Mouse (Mus musculus) Muller cell, postnatal 12 days (primary cell): ENCODE measurements around the gene Pnpo.
A peak's percentile ranks its signal among the peaks of the same experiment; 100 is the strongest.

Experiments used
- DNase-seq: peaks from one replicate; pipeline ENCODE4 v3.0.0-alpha.2; 2015; ENCODE audit errors: inconsistent ontology term

The Pnpo gene

DNA sequence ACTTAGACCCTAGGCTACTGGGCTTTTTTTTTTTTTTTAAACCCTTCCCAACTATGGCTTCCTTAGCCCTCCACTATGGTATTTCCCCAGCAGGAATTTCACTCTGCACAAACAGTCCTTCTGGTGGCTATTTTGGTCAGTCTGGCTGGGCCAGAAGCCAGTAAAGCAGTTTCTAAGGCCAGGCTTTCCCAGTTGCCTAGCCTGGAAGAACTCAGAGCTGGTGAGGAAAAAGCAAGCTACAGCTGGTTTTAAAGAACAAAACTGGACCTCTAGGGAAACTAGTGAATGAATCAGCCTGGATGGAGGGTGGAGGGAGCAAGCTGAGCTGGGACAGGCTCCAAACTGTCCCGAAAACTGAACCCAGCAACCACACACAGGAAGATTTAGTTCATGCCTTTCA, 26.0 kb upstream of the Pnpo start:
- peak; percentile 62 for DNase-seq

DNA sequence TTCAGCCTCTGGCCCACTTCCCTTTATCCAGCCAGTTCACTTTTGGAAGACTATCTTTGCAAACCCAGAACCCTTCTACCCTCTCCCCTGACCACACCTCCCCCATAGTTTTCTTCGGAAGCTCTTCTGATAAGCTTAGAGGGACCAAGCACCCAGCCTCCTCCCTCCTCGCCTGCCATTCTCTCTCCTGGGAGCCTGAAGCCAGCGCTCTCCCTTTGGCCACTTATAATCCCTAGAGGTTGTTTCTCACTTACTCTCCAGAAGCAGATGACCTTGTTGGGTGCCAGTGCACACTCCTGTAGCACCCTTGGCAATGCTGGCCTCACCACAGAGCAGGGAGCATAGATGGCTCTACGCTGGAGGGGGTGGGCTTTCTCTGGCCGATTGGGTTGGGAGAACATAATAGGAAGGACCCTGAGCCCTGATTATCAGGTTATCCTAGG, 25.5 kb upstream of the Pnpo start:
- no peak for DNase-seq

DNA sequence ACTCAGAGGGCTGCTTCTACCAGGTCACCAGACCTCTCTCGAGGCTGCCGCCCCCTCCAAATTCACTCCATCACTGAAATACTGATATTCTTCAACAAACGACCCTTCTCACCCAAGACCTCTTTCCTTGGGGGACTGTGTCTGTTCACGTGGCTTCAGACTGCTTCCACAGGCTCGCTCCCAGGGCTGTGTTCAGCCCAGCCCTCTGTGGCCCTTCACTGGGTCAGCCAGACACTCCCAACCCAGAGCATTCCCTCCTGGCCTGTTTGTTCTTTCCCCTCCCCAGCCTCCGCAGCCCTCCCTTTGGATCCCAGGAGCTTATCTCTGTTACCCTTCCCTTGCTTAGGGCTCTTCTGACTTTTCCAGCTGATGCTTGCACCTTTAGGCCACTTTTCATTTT, 24.7 kb upstream of the Pnpo start:
- DNase-seq: no peak

DNA sequence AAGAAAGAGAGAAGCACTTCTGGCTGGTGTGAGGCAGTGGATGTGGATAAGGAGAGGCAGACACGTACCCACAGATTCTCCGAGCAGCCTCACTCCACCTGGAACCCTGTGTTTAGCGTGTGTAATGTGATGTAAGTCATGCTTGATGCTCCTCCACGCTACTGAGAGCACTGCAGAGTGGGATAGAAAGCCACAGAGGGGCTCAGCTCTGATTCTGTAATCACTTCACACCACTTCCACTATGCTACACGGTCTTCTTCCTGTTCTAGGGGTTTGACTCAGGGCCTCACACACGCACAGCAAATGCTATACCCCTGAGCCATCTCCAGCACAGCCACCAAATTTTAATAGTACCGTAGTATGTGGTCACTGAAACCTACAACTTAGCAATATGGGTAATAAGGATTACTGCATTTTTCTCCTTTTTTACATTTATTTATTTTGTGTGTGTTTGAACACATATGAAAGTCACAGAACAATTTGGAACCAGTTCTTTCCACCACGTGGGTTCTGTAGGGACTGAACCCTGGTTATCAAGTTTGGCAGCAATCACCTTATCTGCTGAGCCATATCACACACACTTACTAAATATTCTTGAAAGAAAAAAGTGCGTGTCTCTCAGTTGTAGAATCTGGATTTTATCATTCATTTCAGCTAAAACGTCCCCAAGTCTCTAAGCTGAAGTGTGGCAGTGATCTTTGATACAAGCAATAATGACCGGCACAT, 23.9 kb upstream of the Pnpo start:
- DNase-seq: no peak

DNA sequence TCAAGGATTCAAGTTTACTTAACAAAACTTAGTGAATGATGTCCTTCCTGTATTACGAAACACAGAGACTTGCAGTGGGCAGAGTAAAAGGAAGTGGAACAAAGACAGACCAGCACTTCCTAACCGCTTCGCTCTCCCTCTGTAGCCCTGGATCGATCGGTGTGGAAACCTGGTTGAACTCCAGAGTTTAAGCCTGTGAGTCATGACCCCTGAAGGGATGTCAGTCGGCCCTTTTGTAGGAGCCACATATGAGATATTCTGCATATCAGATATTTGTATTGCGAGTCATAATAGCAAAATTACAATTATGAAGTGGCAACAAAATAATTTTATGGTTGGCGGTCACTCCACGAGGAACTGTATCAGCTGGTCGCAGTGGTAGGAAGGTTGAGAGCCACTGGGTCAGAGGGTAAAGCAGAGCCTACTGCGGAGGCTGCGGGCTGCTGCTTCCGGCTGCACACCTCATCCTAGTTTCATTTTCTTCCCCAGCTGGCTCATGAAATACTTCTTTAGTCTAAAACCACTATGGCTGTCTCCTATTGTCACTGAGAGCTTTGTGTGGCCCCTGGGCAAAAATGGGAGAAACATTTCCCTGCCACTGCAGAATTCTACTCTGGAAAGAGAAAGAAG, 23.2 kb upstream of the Pnpo start:
- DNase-seq: peak; percentile 76

DNA sequence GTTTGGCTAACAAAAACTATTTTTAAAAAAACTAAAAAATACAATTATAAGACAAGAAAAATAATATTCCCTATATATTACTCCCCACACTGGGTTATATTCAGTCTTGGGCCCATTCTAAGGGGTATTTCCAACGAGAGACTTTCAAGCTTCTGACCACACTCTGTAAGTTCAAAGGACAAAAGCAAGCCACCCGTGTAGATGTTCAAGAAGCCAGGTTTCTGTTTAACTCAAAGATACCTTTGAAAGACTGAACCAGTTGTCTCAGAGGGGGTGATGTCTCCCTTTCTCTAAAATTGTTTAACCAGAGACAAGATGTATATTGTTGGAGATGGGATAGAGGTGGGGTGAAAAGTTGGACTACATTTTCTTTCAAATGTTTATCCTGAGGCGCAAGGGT, 22.4 kb upstream of the Pnpo start:
- DNase-seq: no peak

DNA sequence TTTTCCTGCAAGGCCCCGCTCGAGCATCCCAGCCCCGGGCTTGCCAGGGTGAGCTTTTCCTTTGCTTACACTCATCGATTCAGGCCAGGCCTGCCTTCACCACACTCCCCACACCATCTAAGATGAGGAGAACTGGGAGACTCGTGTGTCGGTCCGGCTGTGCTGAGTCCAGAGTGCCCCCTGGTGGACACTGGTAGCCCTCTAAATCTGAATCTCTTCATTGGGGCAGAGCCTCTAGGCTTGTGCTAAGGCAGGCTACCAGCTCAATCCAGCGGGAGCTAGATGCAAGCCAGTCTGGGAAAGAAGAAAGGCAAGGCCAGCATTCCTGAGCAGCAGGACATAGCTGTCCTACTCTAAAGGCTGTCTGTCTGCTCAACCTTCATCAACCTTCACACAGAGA, 19.8 kb upstream of the Pnpo start:
- peak; percentile 83 for DNase-seq

DNA sequence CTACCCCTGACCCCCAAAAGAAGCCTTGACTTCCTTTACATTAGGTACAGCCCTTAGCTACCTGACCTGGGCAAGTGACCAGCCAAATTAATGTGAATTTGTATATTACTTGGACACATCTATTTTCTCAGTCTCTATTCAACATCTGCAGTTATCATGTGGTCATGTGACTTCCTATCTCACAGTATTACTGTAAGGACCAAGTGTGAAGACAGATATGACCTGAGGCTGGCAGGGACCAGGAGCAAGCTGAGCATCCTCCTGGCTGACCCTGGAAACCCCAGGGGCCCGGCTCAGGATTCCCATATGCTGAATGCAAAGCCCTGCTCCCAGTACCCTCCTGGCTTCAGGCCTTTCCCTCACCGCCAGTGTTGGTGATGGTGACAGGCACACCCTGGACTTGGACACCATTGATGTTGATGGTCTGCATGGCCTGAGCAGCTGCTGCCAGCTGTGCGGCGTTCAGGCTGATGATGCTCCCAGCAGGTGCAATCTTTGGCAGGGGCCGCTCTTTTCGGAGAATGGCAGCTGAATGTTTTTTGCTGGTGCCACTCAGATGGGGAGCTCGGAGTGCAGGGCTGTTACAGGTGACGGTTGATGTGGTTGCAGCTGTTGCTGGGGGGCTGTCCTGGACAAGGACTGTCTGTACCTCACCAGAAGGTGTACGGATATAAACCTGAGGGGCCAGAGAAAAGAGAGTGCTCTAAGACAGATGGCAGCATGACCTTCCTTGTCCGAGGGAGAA, 13.4 kb upstream of the Pnpo start:
- no peak for DNase-seq

DNA sequence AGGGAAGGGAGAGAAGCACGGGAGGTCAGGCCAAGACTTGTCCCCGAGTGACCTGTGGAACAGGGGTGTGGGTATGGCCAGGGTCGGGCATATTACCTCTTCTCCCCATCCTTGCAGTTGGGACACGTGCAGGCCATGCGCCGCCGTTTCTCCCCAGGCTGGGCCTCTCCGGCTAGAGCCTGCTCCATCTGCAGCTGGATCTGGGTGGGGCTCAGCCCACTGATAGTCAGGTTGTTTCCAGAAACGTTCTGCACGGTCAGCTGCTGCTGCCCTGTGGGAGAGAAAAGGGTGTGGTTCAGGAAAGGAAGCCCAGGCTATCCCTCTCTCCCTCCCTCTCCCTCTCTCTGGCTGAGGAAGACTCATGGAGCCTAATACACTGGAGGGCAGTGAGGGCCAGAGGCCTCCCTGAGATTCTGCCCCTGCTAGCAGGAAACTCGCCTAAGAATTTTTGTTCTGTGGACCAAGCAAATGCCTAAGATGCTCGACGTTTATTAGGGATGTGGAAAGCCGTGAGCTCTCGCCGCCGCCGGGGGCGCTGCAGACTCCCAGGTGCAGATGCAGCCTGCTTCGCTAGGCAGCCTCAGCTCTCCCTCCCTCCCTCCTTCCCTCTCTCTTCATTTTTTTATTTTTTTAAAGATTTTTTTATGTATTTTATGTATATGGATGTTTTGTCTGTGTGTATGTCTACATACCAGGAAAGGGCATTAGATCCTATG, 12.4 kb upstream of the Pnpo start:
- no peak for DNase-seq

DNA sequence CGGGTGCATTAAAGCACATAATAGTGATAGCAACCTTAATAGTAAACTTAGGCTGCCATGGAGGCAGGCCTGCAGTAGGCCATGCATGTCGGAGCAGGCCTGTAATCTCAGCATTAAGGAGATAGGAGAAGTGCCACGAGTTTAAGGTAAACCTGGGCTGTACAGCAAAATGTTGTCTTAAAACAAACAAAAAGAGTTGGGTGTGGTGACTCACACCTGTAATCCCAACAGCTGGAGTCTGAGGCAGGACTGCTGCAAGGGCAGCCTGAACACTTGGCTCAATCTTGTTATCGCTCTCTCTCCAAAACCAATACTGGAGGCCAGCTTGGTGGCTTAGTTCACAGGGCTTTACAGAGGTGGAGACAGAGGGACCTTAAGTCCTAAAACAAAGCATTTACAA, 11.3 kb upstream of the Pnpo start:
- no peak for DNase-seq

DNA sequence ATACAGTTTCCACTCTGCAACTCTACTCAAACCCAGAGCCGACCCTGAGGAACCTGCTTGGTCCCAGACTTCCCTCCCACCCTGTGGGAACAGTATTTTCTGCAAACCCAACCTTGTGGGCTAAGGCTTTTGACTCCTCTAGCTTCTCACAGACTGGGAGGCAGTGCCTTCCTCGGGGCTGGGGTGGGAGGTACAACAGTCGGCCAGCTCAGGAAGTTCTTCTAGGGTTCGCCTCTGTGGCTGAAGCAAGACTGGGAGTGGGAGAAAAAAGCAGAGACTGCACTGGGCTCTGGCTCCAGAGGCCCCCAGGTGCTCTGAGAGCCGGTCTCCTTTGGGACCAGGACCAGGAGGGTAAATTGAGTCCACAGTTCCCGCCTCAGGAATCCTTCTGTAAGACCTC, 9.1 kb upstream of the Pnpo start:
- no peak for DNase-seq

DNA sequence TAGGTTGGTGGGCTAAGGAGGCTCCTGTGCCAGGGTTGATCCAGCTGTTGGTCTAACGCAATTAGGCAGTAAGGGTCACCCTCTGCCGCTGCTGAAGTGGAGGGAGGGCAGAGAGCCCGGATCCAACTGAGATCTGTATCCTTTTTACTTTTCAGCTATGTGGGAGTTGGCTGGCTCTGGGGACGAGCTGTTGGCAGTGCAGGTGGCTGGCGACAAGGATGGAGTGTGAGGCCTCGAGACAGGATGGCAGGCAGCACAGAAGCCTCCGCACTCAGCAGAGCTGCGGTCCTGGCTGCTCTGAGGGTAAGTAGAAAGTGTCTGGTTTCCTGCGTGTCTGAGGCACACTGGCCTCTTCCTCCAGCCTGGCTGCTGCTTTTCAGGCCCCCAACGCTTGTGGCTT, 8.6 kb upstream of the Pnpo start:
- no peak for DNase-seq

DNA sequence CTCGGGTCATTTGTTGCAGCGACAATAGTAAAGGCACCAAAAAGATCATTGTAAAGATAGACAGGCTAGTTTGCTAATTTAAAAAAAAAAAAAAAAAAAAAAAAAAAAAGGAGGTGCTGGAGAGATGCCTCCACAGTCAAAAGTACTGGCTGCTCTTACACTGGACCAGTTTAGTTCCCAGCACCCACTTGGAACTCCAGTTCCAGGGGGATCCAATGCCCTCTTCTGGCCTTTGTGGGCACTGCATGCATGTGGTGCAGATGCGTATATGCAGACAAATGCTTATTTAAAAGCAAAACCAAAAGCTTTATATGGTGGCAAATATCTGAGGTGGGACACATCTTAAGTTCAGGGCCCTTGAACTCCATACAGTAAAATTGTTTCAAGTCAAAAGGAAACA, 7.0 kb upstream of the Pnpo start:
- no peak for DNase-seq

DNA sequence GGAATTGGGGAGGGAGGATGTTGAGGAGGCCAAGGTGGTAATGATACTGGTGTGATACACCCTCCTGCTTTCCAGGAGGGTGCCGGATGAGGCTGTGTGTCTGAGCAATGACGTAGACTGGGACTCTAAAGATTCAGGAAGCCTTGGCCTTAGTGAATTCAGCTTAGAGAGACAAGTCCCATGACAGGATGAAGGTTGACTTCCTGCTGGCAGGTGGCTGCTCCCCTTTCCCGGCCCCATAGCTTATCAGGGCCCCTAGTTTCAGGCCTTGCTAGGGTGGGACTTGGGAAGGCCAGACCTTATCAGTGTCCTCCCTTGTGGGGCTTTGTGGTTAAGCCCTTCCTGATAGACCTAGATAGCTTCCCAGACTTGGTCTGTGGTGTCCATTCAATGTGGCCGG, 4.1 kb upstream of the Pnpo start:
- no peak for DNase-seq

DNA sequence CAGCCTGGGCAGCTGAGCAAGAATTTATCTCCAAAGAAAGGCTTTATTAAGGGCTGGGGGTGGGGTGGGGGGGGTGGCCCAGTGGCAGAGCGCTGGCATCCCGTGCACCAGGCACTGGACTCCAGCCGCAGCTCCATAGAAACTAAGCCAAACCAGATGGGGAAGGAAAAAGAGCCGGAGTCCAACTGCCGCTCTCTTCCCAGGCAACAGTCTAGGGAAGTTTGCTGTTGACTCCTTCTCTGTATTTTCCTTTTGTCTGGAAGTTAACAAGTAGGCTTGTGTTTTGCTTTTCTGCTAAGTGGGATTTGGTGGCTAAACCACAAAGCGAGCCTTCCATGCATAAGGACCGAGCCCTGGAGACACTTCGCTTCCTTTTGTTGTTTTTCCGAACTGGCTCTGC, 2.7 kb upstream of the Pnpo start:
- DNase-seq: no peak

DNA sequence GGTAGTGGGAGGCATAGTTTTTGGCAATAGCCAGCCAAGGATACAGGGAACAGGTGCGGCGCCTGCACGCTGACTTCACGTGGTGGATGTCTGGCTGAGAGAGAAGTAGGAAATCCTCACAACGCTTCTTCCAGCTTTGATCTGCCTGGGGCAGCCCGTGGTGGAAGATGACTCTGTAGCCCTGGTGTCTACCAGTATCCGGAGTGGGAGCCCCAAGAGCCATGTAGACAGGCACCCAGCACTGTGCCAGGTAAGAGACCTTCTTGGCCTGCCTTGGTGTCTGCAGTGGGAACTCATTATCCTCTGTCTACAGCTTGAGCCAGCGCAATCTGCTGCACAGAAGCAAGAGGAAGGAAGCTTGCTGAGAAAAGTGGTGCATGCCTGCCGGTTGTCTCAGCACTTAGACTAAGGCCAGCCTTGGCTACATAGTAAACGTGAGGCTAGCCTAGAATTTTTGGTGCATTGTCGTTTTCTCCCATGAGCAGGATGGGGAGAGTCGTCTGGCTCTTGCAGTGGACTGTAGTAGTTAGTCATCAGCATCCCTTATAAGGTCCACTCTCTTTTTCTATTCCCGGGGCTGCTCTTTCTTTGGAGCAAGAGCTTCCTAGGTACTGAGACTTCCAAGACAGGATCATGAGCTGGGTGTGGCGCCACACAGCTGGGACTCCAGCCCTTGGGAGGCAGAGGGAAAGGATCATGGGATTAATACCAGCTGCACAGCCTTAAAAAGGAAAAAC, 1.2 kb upstream of the Pnpo start:
- no peak for DNase-seq

DNA sequence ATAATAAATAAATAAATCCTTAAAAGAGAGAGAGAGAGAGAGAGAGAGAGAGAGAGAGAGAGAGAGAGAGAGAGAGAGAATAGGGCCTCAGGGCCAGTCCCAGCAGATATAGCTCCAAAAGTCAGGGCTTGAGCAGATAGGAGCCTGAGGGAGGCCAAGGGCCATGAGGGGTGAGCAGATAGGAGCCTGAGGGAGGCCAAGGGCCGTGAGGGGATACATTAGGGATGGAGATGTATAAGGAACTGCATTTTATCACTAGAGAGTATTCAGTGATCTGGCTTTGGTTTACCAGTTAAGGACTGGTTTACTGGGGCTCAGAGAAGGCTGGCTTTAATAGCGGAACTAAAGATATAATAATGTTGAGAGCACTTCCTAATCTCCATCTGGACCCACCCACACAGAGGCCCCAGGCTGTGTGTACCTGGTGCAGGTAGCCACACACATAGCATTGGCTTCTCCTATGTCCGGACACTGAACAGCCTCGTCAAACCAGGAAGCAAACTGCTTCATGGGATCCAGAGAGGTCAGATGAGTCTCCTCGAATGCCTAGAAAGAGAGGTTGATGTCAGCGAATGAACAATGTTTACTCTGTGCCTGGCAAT, 1.7 kb downstream of the Pnpo start:
- no peak for DNase-seq

DNA sequence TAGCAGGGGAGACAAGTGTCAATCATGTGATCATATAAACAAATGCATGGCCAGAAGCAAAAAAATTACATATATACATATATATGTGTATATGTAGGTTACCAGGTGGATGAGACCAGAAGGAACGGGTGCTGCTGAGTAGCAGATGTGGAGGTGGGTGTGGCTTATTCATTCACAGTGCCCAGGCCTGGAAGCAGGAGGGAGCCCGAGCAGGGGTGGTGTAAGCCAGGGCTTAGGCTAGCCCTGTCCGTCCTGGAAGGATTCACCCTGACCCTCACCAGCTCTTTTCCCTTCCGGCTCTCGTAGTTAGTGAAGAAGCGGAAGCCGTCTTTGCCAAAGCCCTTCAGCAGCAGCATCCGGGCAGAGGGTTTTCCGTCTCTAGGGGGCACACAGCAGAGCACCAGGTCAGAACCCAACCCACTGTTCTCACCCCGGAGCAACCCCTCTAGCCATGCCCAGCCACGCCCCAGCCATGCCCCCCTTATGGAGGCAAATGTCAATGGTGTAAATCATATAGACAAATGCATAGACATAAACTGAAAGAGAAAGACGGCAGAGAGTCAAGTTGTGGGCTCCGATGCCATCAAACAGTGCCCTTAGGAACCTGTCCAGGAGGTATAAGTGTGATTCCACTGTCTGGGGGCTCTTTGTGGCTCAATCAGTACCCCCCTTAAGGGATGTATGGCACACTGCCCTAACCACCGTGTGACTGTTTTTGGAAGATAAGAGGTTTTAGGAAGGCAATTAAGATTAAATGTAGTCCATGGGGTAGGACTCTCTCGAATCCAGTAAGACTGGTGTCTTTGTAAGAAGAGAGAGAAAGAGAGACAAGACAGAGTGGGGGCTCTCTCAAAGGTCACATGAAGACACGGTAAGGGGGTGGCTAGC, 3.0 kb downstream of the Pnpo start:
- no peak for DNase-seq

DNA sequence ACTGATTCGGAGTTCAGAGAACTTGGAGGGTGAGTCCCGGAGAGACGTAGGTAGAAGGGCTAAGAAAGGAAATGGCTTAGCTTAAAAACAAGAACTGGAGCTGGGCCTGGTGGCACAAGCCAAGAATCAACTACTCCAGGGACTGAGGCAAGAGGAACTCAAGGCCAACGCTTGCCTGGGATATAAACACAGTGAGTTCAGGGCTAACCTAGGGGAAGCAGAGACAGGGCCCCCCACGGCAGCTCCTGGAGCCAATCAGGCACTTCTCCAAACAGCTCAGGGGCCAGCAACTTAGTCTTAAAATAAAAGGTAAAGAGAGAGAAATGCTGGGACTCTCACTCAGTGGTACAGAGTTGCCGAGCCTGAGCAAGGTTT, 5.4 kb downstream of the Pnpo start:
- DNase-seq: no peak
